Mouse (Mus musculus): ENCODE results near the gene Bcl7c. TPM values are rescaled to one million over a fixed set of nuclear protein-coding genes. Genes with fewer than 3 reads are reported as not detected.
A peak's percentile ranks its signal among the peaks of the same experiment; 100 is the strongest.
"Not testable (repeated sequence)": the region's sequence is repeated elsewhere in the genome, so short reads cannot be mapped to it uniquely, and the experiment has no call there.

Bcl7c gene
- total RNA-seq, 2 experiments from 2014 or later = 61.0 to 94.3 TPM

GRCm38 (mm10) chr7:127660882-127661281, 47.9 kb downstream of the Bcl7c start:
- ATAC-seq (replicated peaks; ENCODE audit: low FRiP score, low TSS enrichment, poor library complexity, severe bottlenecking) = no peak

- ATAC-seq (replicated peaks; ENCODE audit: low FRiP score, low TSS enrichment, poor library complexity, severe bottlenecking) = peak; percentile 46; the same call in 1 of the 2 replicates
Measured at GRCm38 (mm10) chr7:127656946-127657345, 51.8 kb downstream of the Bcl7c start.

GRCm38 (mm10) chr7:127654318-127654717, 54.4 kb downstream of the Bcl7c start:
- ATAC-seq (replicated peaks; ENCODE audit: low FRiP score, low TSS enrichment, poor library complexity, severe bottlenecking) = no peak

- ATAC-seq (replicated peaks; ENCODE audit: low FRiP score, low TSS enrichment, poor library complexity, severe bottlenecking) = 0 out of 2 replicates have a peak, but pooled peaks have one; percentile 13
Measured at GRCm38 (mm10) chr7:127652050-127652449, 56.7 kb downstream of the Bcl7c start.

GRCm38 (mm10) chr7:127651624-127652023, 57.1 kb downstream of the Bcl7c start:
- ATAC-seq (replicated peaks; ENCODE audit: low FRiP score, low TSS enrichment, poor library complexity, severe bottlenecking) = no peak

GRCm38 (mm10) chr7:127649206-127649605, 59.5 kb downstream of the Bcl7c start:
- no peak for ATAC-seq (replicated peaks; ENCODE audit: low FRiP score, low TSS enrichment, poor library complexity, severe bottlenecking)

GRCm38 (mm10) chr7:127648516-127649201, 60.1 kb downstream of the Bcl7c start:
- ATAC-seq (replicated peaks; ENCODE audit: low FRiP score, low TSS enrichment, poor library complexity, severe bottlenecking) = no peak

GRCm38 (mm10) chr7:127647576-127647975, 61.2 kb downstream of the Bcl7c start:
- ATAC-seq (replicated peaks; ENCODE audit: low FRiP score, low TSS enrichment, poor library complexity, severe bottlenecking) = not testable (repeated sequence)

GRCm38 (mm10) chr7:127646363-127646762, 62.4 kb downstream of the Bcl7c start:
- no peak for ATAC-seq (replicated peaks; ENCODE audit: low FRiP score, low TSS enrichment, poor library complexity, severe bottlenecking)

GRCm38 (mm10) chr7:127642254-127642653, 66.5 kb downstream of the Bcl7c start:
- no peak for ATAC-seq (replicated peaks; ENCODE audit: low FRiP score, low TSS enrichment, poor library complexity, severe bottlenecking)

- no peak for ATAC-seq (replicated peaks; ENCODE audit: low FRiP score, low TSS enrichment, poor library complexity, severe bottlenecking)
Measured at GRCm38 (mm10) chr7:127641260-127641659, 67.5 kb downstream of the Bcl7c start.

- 0 out of 2 replicates have a peak, but pooled peaks have one; percentile 50 for ATAC-seq (replicated peaks; ENCODE audit: low FRiP score, low TSS enrichment, poor library complexity, severe bottlenecking)
Measured at GRCm38 (mm10) chr7:127636963-127637362, 71.8 kb downstream of the Bcl7c start.

- no peak for ATAC-seq (replicated peaks; ENCODE audit: low FRiP score, low TSS enrichment, poor library complexity, severe bottlenecking)
Measured at GRCm38 (mm10) chr7:127631416-127631815, 77.3 kb downstream of the Bcl7c start.

- ATAC-seq (replicated peaks; ENCODE audit: low FRiP score, low TSS enrichment, poor library complexity, severe bottlenecking) = no peak
Measured at GRCm38 (mm10) chr7:127628646-127629045, 80.1 kb downstream of the Bcl7c start.

GRCm38 (mm10) chr7:127626471-127626870, 82.3 kb downstream of the Bcl7c start:
- ATAC-seq (replicated peaks; ENCODE audit: low FRiP score, low TSS enrichment, poor library complexity, severe bottlenecking) = peak; percentile 100

- no peak; the same call in 1 of the 2 replicates for ATAC-seq (replicated peaks; ENCODE audit: low FRiP score, low TSS enrichment, poor library complexity, severe bottlenecking)
Measured at GRCm38 (mm10) chr7:127626039-127626438, 82.7 kb downstream of the Bcl7c start.

- ATAC-seq (replicated peaks; ENCODE audit: low FRiP score, low TSS enrichment, poor library complexity, severe bottlenecking) = not testable (repeated sequence)
Measured at GRCm38 (mm10) chr7:127618402-127618801, 90.3 kb downstream of the Bcl7c start.

- ATAC-seq (replicated peaks; ENCODE audit: low FRiP score, low TSS enrichment, poor library complexity, severe bottlenecking) = no peak
Measured at GRCm38 (mm10) chr7:127617962-127618361, 90.8 kb downstream of the Bcl7c start.

GRCm38 (mm10) chr7:127616881-127617280, 91.9 kb downstream of the Bcl7c start:
- ATAC-seq (replicated peaks; ENCODE audit: low FRiP score, low TSS enrichment, poor library complexity, severe bottlenecking) = no peak

GRCm38 (mm10) chr7:127616336-127616735, 92.4 kb downstream of the Bcl7c start:
- ATAC-seq (replicated peaks; ENCODE audit: low FRiP score, low TSS enrichment, poor library complexity, severe bottlenecking) = no peak
